Mouse (Mus musculus) C2C12 (cell line): ENCODE results near the gene Smad5. TPM values are rescaled to one million over a fixed set of nuclear protein-coding genes. Genes with fewer than 3 reads are reported as not detected.

Source experiments
- H3K27me3 ChIP-seq: one replicate; pipeline ENCODE4 v1.6.1; 2011; ENCODE audit not compliant: control insufficient read depth, insufficient read depth, insufficient read length
- H3K36me3 ChIP-seq: one replicate; pipeline ENCODE4 v1.6.1; 2011; ENCODE audit not compliant: control insufficient read depth, insufficient read depth
- H3K4me3 ChIP-seq: one replicate; pipeline ENCODE4 v1.5.1; 2011; ENCODE audit warnings: mild to moderate bottlenecking, control low read depth; ENCODE audit not compliant: poor library complexity, insufficient read depth, severe bottlenecking
- H3K79me2 ChIP-seq: one replicate; pipeline ENCODE4 v1.6.1; 2011; ENCODE audit not compliant: control insufficient read depth, insufficient read depth
- H3K79me3 ChIP-seq: one replicate; pipeline ENCODE4 v1.6.1; 2011; ENCODE audit warnings: low read depth, control low read depth
- H3ac ChIP-seq: one replicate; pipeline ENCODE3; 2011; ENCODE audit warnings: low read depth; ENCODE audit not compliant: control insufficient read depth, insufficient read length
- CEBPB ChIP-seq: IDR thresholded peaks from one replicate; pipeline ENCODE4 v1.6.1; 2011; ENCODE audit warnings: low read depth, mild to moderate bottlenecking, control low read depth, moderate library complexity
- CTCF ChIP-seq: IDR thresholded peaks from one replicate; pipeline ENCODE4 v1.5.1; 2011; ENCODE audit not compliant: control insufficient read depth, insufficient read depth, insufficient read length
- FOSL1 ChIP-seq: IDR thresholded peaks from one replicate; pipeline ENCODE4 v1.8.0; 2011; ENCODE audit warnings: mild to moderate bottlenecking, low read length; ENCODE audit not compliant: poor library complexity, insufficient read depth, severe bottlenecking
- MAX ChIP-seq: IDR thresholded peaks from one replicate; pipeline ENCODE4 v1.6.1; 2011; ENCODE audit warnings: mild to moderate bottlenecking, control low read depth
- MYOD1 ChIP-seq: IDR thresholded peaks from one replicate; pipeline ENCODE4 v1.6.1; 2011; ENCODE audit warnings: low read depth; ENCODE audit not compliant: control insufficient read depth, insufficient read length
- MYOG ChIP-seq: IDR thresholded peaks from one replicate; pipeline ENCODE4 v1.6.1; 2011; ENCODE audit not compliant: control insufficient read depth, insufficient read length; ENCODE audit errors: extremely low read depth
- USF1 ChIP-seq: IDR thresholded peaks from one replicate; pipeline ENCODE4 v1.6.1; 2011; ENCODE audit warnings: low read depth, mild to moderate bottlenecking, control low read depth, moderate library complexity
- polyA plus RNA-seq: library from polyadenylated mRNA; unstranded; fragments of >200 nt; fragmentation: generic; extraction: Trizol; gene quantifications from one replicate; pipeline ENCODE4 v1.2.1, GENCODE M21; 2012; ENCODE audit warnings: missing spikeins

Smad5 gene
- polyA plus RNA-seq, 1 experiment = 12.4 TPM

DNA sequence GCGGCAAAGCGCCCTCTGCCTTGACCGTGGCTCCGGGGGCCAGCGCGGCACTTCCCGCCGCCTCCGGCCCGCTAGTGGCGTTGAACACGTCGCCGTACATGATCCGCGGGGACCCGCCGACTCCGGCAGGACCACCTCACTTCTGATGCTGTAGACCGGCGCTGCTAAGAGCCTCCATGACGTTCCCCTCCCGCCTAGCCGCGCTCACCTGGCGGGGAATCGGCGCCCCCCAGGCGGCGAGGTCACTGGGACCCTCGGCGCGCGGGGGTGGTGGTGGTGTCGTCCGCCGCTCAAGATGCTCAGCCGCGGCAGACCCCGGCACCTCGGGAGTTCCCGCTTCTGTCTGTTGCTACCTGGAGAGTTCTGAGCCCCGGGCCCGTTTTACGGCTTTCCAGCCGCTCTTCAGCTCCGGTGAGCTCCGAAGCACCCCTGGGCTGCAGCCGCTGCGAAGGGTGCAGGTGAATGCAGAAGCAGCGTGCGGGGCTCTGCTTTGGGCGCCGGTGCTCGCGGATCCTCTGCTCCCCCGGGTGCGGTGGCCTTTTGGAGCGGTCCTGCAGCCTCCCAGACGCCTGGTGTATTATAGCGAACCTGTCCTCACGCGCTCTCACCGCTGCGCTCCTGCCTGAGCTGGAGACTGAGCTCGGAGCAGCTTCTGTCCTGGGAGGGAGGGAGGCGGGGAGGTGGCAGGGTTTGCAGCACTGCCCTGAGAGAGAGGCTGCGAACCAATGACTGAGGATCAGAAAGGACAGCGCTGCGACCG is 50.6 kb downstream of the Smad5 start, which contains the start of gene Gm45623:
TSS of gene Gm45623 (minus strand) at position 636 of the 760 bp plus-strand sequence.
- H3ac ChIP-seq = no peak within 1 kb of the TSS
- no peaks in the 10 kb centered on the region for H3K36me3 ChIP-seq
- TF ChIP-seq USF1 (no peak), CEBPB (no peak), FOSL1 (no peak), MYOG (no peak), CTCF (no peak), MAX (no peak), MYOD1 (no peak)
- no peaks in the 10 kb centered on the region for H3K79me2 ChIP-seq
- no peaks in the 10 kb centered on the region for H3K79me3 ChIP-seq
- no peaks in the 10 kb centered on the region for H3K27me3 ChIP-seq
- no peak within 1 kb of the TSS for H3K4me3 ChIP-seq

GRCm38 (mm10) chr13:56755871-56756270 is 53.1 kb downstream of the Smad5 start:
- no peaks in the 10 kb centered on the region for H3K27me3 ChIP-seq
- H3K36me3 ChIP-seq = no peaks in the 10 kb centered on the region
- H3ac ChIP-seq = no peak overlapping the region
- no peaks in the 10 kb centered on the region for H3K79me3 ChIP-seq
- no peak for TF ChIP-seq USF1
- TF ChIP-seq CEBPB = no peak
- TF ChIP-seq MYOG = no peak
- TF ChIP-seq MYOD1 = no peak
- no peak for TF ChIP-seq MAX
- no peak for TF ChIP-seq FOSL1
- TF ChIP-seq CTCF = no peak
- H3K4me3 ChIP-seq = no peak overlapping the region
- no peaks in the 10 kb centered on the region for H3K79me2 ChIP-seq

DNA sequence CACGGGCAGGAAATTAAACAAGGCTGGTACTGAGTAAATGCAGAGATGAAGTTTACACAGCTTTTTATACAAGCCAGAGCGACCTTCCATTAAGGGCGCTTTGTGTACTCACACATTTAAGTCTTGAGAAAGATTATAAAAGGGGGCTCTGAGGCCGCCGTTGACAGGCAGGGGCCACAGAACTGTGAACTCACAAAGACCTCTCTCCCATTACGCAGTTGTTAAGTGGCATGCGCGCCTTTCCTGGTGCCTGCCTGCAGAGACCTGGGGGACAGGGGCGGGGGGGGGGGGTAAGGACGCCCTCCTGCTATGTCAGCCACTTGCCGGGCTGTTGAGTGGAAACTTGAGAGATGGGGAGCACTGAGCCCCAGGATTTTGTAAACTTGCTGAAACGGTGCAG is 54.4 kb downstream of the Smad5 start:
- Histone ChIP-seq H3K4me3 (no peak overlapping the region), H3ac (no peak overlapping the region), H3K36me3 (no peaks in the 10 kb centered on the region), H3K27me3 (no peaks in the 10 kb centered on the region), H3K79me2 (no peaks in the 10 kb centered on the region), H3K79me3 (no peaks in the 10 kb centered on the region)
- TF ChIP-seq FOSL1 = no peak
- TF ChIP-seq MYOD1 = no peak
- TF ChIP-seq CTCF = no peak
- no peak for TF ChIP-seq MAX
- TF ChIP-seq CEBPB = no peak
- TF ChIP-seq MYOG = no peak
- TF ChIP-seq USF1 = no peak

- H3K27me3 ChIP-seq = no peaks in the 10 kb centered on the region
- no peak overlapping the region for H3K4me3 ChIP-seq
- TF ChIP-seq USF1 = no peak
- TF ChIP-seq MYOG = no peak
- no peak for TF ChIP-seq FOSL1
- peak; percentile 39 for TF ChIP-seq CTCF
- no peak for TF ChIP-seq MYOD1
- TF ChIP-seq CEBPB = no peak
- H3ac ChIP-seq = no peak overlapping the region
- no peaks in the 10 kb centered on the region for H3K36me3 ChIP-seq
- H3K79me3 ChIP-seq = no peaks in the 10 kb centered on the region
- H3K79me2 ChIP-seq = no peaks in the 10 kb centered on the region
Measured at GRCm38 (mm10) chr13:56758492-56758891, 55.7 kb downstream of the Smad5 start.

- H3K79me3 ChIP-seq = no peaks in the 10 kb centered on the region
- no peaks in the 10 kb centered on the region for H3K27me3 ChIP-seq
- H3K79me2 ChIP-seq = no peaks in the 10 kb centered on the region
- no peak for TF ChIP-seq USF1
- TF ChIP-seq MYOD1 = no peak
- no peak for TF ChIP-seq MYOG
- no peak for TF ChIP-seq CTCF
- no peak for TF ChIP-seq MAX
- TF ChIP-seq FOSL1 = no peak
- no peak overlapping the region for H3ac ChIP-seq
- H3K4me3 ChIP-seq = no peak overlapping the region
- H3K36me3 ChIP-seq = no peaks in the 10 kb centered on the region
Measured at GRCm38 (mm10) chr13:56762446-56763229, 59.8 kb downstream of the Smad5 start.
